Comparison of ENCODE assay signal across 22 mouse cellular contexts in genomic region chr12:4158868-4159632, GRCm38 (mm10). TPM values are rescaled to one million over a fixed set of nuclear protein-coding genes. Genes with fewer than 3 reads are reported as not detected.
DNase-seq lines count a peak whose midpoint lies in the region; ATAC-seq and TF ChIP-seq lines count a peak whose summit lies in the region.
"Had no signal": no experiment of that assay in that cellular context is flagged by ENCODE, and none has a peak within 500 bp of the region (broad histone marks: within the 10 kb centered on the region; RNA-seq: fewer than 3 reads in every experiment).

No protein-coding gene starts in this region.

- no peaks in the 10 kb centered on the region for H3K27me3 ChIP-seq in lung, postnatal 0 days (replicated peaks; ENCODE audit: insufficient read depth, low read length)
- H3K27me3 ChIP-seq in MEL (ENCODE audit: control insufficient read depth in 1 of 2, insufficient read depth in 2 of 2, low read length in 2 of 2): peaks cover 0 to 2% of the 10 kb centered on the region in 2 experiments; a peak in 3 of 4 replicates
- H3K27me3 ChIP-seq in intestine, postnatal 0 days (replicated peaks; ENCODE audit: control insufficient read depth, insufficient read depth, low read length): no peaks in the 10 kb centered on the region
- H3K27me3 ChIP-seq: embryonic facial prominence, embryonic 15.5 days; heart, embryonic 12.5 days; hindbrain, embryonic 15.5 days had no signal

- H3K4me1 ChIP-seq in lung, postnatal 0 days (ENCODE audit: insufficient read depth, low read depth, low read length): no peaks in the 10 kb centered on the region; the same call in 1 of the 2 replicates
- no peaks in the 10 kb centered on the region for H3K4me1 ChIP-seq in MEL (ENCODE audit: control insufficient read depth in 1 of 2, insufficient read depth in 2 of 2, low read length in 2 of 2)
- H3K4me1 ChIP-seq in bone marrow macrophage, adult 2 months (ENCODE audit: control insufficient read depth, insufficient read depth, low read length): peaks cover 69% of the 10 kb centered on the region
- no peaks in the 10 kb centered on the region for H3K4me1 ChIP-seq in intestine, postnatal 0 days (replicated peaks; ENCODE audit: control insufficient read depth, insufficient read depth, low read length)
- H3K4me1 ChIP-seq: hindbrain, embryonic 15.5 days had no signal

- H3K9me3 ChIP-seq in lung, postnatal 0 days (ENCODE audit: low read length): no peaks in the 10 kb centered on the region
- no peaks in the 10 kb centered on the region for H3K9me3 ChIP-seq in MEL (replicated peaks; ENCODE audit: insufficient read depth, low read length)
- no peaks in the 10 kb centered on the region for H3K9me3 ChIP-seq in intestine, postnatal 0 days (ENCODE audit: control insufficient read depth)
- H3K9me3 ChIP-seq: embryonic facial prominence, embryonic 15.5 days; forebrain, embryonic 10.5 days; G1E; heart, embryonic 12.5 days; hindbrain, embryonic 15.5 days had no signal

- TF ChIP-seq EP300 in lung, postnatal 0 days (IDR thresholded peaks at IDR 0.05): no peak; the same call in 1 of the 2 replicates
- TF ChIP-seq EP300 in MEL (IDR thresholded peaks at IDR 0.05; ENCODE audit: low read depth in 1 of 2, low read length in 2 of 2): no peak

- TF ChIP-seq POLR2A in MEL (IDR thresholded peaks at IDR 0.05; ENCODE audit: control insufficient read depth in 1 of 2, insufficient read depth in 1 of 2, low read depth in 1 of 2, low read length in 2 of 2, poor library complexity in 1 of 2): no peak
- no peak for TF ChIP-seq POLR2A in bone marrow macrophage, adult 2 months (IDR thresholded peaks at IDR 0.05; ENCODE audit: borderline replicate concordance, low read depth, low read length)

- H3K4me3 ChIP-seq in lung, postnatal 0 days (ENCODE audit: low read depth, low read length): no peak overlapping the region
- H3K4me3 ChIP-seq in MEL (ENCODE audit: control insufficient read depth in 1 of 2, insufficient read depth in 1 of 2, low read depth in 2 of 2, low read length in 2 of 2): no peak overlapping the region
- no peak overlapping the region for H3K4me3 ChIP-seq in bone marrow macrophage, adult 2 months (ENCODE audit: insufficient read depth, low read length)
- no peak overlapping the region for H3K4me3 ChIP-seq in intestine, postnatal 0 days (ENCODE audit: low read depth, low read length)
- H3K4me3 ChIP-seq: embryonic facial prominence, embryonic 15.5 days; erythroblast, embryonic 14.5 days; forebrain, embryonic 10.5 days; gastrocnemius, adult 2 months; heart, embryonic 12.5 days; hindbrain, embryonic 15.5 days had no signal

- H3K9ac ChIP-seq in lung, postnatal 0 days (replicated peaks; ENCODE audit: low read depth): no peak overlapping the region
- no peak overlapping the region for H3K9ac ChIP-seq in MEL (ENCODE audit: control insufficient read depth, low read depth, low read length, poor library complexity, severe bottlenecking)
- H3K9ac ChIP-seq in intestine, postnatal 0 days (ENCODE audit: low read depth, low read length): no peak overlapping the region
- H3K9ac ChIP-seq: embryonic facial prominence, embryonic 15.5 days; heart, embryonic 12.5 days; hindbrain, embryonic 15.5 days had no signal

- ATAC-seq in lung, postnatal 0 days: peak; percentile 55
- ATAC-seq in intestine, postnatal 0 days: peak; percentile 97
- no peak for ATAC-seq in activated CD4-positive, CD25-positive, alpha-beta regulatory T cell, adult 4 months
- ATAC-seq: forebrain, embryonic 14.5 days had no signal

- no peak overlapping the region for H3K4me2 ChIP-seq in lung, postnatal 0 days (replicated peaks; ENCODE audit: low read depth, low read length)
- H3K4me2 ChIP-seq in intestine, postnatal 0 days (replicated peaks; ENCODE audit: low read depth): peak overlapping the region; percentile 48; the same call in 1 of the 2 replicates
- H3K4me2 ChIP-seq: embryonic facial prominence, embryonic 15.5 days; heart, embryonic 12.5 days; hindbrain, embryonic 15.5 days had no signal

- no peak for TF ChIP-seq RAD21 in MEL (IDR thresholded peaks at IDR 0.05; ENCODE audit: low read depth, low read length)

- no peaks in the 10 kb centered on the region for H3K79me2 ChIP-seq in MEL (ENCODE audit: control insufficient read depth, insufficient read depth, low read length, poor library complexity)

- WGBS in lung, postnatal 0 days: 54% methylated on average over 7 of the region's 7 CpGs
- 53% methylated on average over 7 of the region's 7 CpGs for WGBS in intestine, postnatal 0 days

- H3K27ac ChIP-seq in lung, postnatal 0 days (ENCODE audit: low read length): no peak overlapping the region
- H3K27ac ChIP-seq in MEL (ENCODE audit: control insufficient read depth, low read depth, low read length): no peak overlapping the region
- H3K27ac ChIP-seq in bone marrow macrophage, adult 2 months (ENCODE audit: insufficient read depth, low read depth, low read length): peak overlapping the region; percentile 4; the same call in 1 of the 2 replicates
- peak overlapping the region; percentile 73 for H3K27ac ChIP-seq in intestine, postnatal 0 days (ENCODE audit: low read depth, low read length)
- H3K27ac ChIP-seq: embryonic facial prominence, embryonic 15.5 days; forebrain, embryonic 10.5 days; gastrocnemius, adult 2 months; hindbrain, embryonic 15.5 days had no signal

- no peak for TF ChIP-seq CTCF in lung, postnatal 0 days (IDR thresholded peaks at IDR 0.05)
- TF ChIP-seq CTCF in MEL (IDR thresholded peaks at IDR 0.05 in 2 of 3, conservative IDR thresholded peaks at IDR 0.05 in 1 of 3; ENCODE audit: control insufficient read depth in 1 of 3, insufficient read depth in 1 of 3, low read depth in 2 of 3, low read length in 3 of 3, poor library complexity in 1 of 3, severe bottlenecking in 1 of 3): no peak
- no peak for TF ChIP-seq CTCF in bone marrow macrophage, adult 2 months (IDR thresholded peaks at IDR 0.05; ENCODE audit: low read depth, low read length)
- TF ChIP-seq CTCF in intestine, postnatal 0 days (IDR thresholded peaks at IDR 0.05; ENCODE audit: low read depth): no peak

- DNase-seq in lung, postnatal 0 days (ENCODE audit: low spot score): peak; percentile 37
- no peak for DNase-seq in lung, postnatal 4 days
- DNase-seq in MEL (ENCODE audit: low read depth, low spot score): no peak
- DNase-seq in urinary bladder, postnatal 14 days (ENCODE audit: low spot score): no peak
- DNase-seq: adrenal gland, postnatal 25 days; cerebellum, adult 11 months; cerebellum, adult 8-10 months; cerebellum, postnatal 14 days; embryo, embryonic 11 days; gastrocnemius, adult 2 months; gastrocnemius, postnatal 25 days; heart, postnatal 36 days had no signal

- H3K36me3 ChIP-seq in lung, postnatal 0 days (ENCODE audit: insufficient read depth, low read length): no peaks in the 10 kb centered on the region
- H3K36me3 ChIP-seq in MEL (ENCODE audit: control insufficient read depth in 1 of 2, insufficient read depth in 2 of 2, low read length in 2 of 2): no peaks in the 10 kb centered on the region
- no peaks in the 10 kb centered on the region for H3K36me3 ChIP-seq in intestine, postnatal 0 days (ENCODE audit: control insufficient read depth, insufficient read depth)
- H3K36me3 ChIP-seq: embryonic facial prominence, embryonic 15.5 days; forebrain, embryonic 10.5 days; G1E; heart, embryonic 12.5 days; hindbrain, embryonic 15.5 days had no signal

TF ChIP-seq in MEL, 35 proteins besides CTCF, POLR2A, EP300 and RAD21:
- TF ChIP-seq TBP (IDR thresholded peaks at IDR 0.05; ENCODE audit: low read depth, low read length): 0 out of 2 replicates have a peak, but pooled peaks have one; percentile 48
- no peak for TF ChIP-seq KAT2A (conservative IDR thresholded peaks at IDR 0.05; ENCODE audit: low read depth, low read length)
- no peak for TF ChIP-seq GABPA (IDR thresholded peaks at IDR 0.05; ENCODE audit: low read depth, low read length)
- TF ChIP-seq TAL1 (IDR thresholded peaks at IDR 0.05; ENCODE audit: low read length): no peak
TF ChIP-seq in MEL: peak in this region for 1.

RNA-seq across cellular contexts. Expression of gene Adcy3, which starts 26.1 kb away (rescaled TPM):
- polyA plus RNA-seq in lung, postnatal 0 days (2015; fragmentation: Nextera tagmentation; extraction: Ambion mirVana): 4.9 and 5.3 TPM in 2 replicates
- total RNA-seq in MEL (2012; rRNA removed): 0.03 and 0.19 TPM in 2 replicates
- 1 to 10 TPM in 1 of 2 experiments, not detected in 1; 3.0 TPM for polyA plus RNA-seq in MEL (2012; ENCODE audit: insufficient read depth in 1 of 2, insufficient read length in 2 of 2, low read depth in 1 of 2, low replicate concordance in 2 of 2, missing spikeins in 1 of 2)
- 5.5 and 7.2 TPM in 2 replicates for polyA plus RNA-seq in bone marrow macrophage, adult 2 months (2012; ENCODE audit: insufficient read depth, insufficient read length, missing spikeins)
- 7.5 and 8.1 TPM in 2 replicates for polyA plus RNA-seq in intestine, postnatal 0 days (2015; fragmentation: Nextera tagmentation; extraction: Ambion mirVana)
- 1 to 10 TPM; 4.1 to 5.0 TPM for polyA plus RNA-seq in activated CD4-positive, CD25-positive, alpha-beta regulatory T cell, adult 4 months (2017; shearing (Covaris generic))
- polyA plus RNA-seq: G1E had no signal

Comparison
In these comparisons a context has a peak if more than half of its experiments do, and no peak if none do; other contexts are left out.
1. H3K27ac ChIP-seq: peak in bone marrow macrophage, adult 2 months (single experiment) and intestine, postnatal 0 days (single experiment); none in lung, postnatal 0 days (single experiment) and MEL (single experiment).